Mouse (Mus musculus): ENCODE measurements at regions not wholly inside any gene's neighbourhood (a gene's known extent, or its start where the extent isn't known, plus 50 kb on each side); places are given as distances from the start of the nearest gene placed in this dataset.

DNA sequence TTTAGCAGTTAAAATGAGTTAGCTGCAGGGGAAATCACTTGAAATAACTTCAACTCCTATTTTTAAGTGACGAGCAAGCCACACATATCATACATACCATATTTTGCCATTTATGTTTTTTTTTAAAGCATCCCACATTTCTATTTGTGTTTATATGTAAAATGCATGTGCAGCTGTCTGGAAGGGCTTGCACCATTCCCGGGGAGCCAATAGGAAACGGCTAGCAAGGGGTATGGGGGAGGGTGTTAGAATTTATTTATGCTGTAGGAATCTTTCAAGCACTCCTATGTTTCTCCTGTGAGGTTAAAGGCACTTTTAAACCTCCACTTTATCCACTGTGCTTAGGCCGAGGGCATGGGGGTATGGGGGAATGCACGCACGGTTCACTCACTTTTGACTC is 168.1 kb upstream of the Nectin1 start:
- WGBS, result 83% methylated on average over 6 of the region's 6 CpGs
- Histone ChIP-seq H3K27me3 (ENCODE audit: insufficient read depth, low read length) (no peaks in the 10 kb centered on the region), H3K27ac (no peak overlapping the region), H3K4me2 (ENCODE audit: low read length) (no peak overlapping the region), H3K4me3 (replicated peaks; ENCODE audit: low read depth, low read length) (no peak overlapping the region), H3K9me3 (replicated peaks; ENCODE audit: low read length) (no peaks in the 10 kb centered on the region), H3K36me3 (ENCODE audit: insufficient read depth, low read length) (no peaks in the 10 kb centered on the region), H3K4me1 (replicated peaks; ENCODE audit: insufficient read depth, low read length) (no peaks in the 10 kb centered on the region), H3K9ac (ENCODE audit: low read depth, low read length) (no peak overlapping the region)
- TF ChIP-seq CTCF (IDR thresholded peaks at IDR 0.05; ENCODE audit: low read depth), result no peak
- ATAC-seq (replicated peaks; ENCODE audit: low FRiP score, low read depth) (no peak), DNase-seq (ENCODE audit: low spot score) (no peak)

DNA sequence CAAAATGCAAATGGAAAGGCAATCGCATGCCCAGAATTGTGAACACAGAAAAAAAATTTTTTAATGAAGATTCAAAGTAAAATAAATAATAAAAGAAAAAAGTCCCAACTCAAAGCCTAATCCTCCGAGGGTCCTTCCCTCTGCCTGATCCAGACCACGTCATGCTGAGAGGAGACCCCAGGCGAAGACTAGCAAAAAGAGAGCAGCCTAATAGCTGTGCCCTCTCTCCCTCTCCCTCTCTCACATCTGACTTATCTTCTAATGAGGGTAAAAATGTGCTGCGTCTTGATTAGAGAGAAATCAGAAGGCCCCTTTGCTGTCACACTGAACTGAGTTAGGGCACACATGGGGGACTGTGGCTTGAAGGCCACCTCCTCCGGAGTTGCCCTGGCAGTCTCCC is 163.1 kb upstream of the Nectin1 start:
- H3K36me3 ChIP-seq (ENCODE audit: insufficient read depth, low read length), result no peaks in the 10 kb centered on the region
- H3K27me3 ChIP-seq (ENCODE audit: insufficient read depth, low read length), result no peaks in the 10 kb centered on the region
- no peaks in the 10 kb centered on the region for H3K4me1 ChIP-seq (replicated peaks; ENCODE audit: insufficient read depth, low read length)
- no peak overlapping the region for H3K4me3 ChIP-seq (replicated peaks; ENCODE audit: low read depth, low read length)
- WGBS, result 56% methylated on average over 6 of the region's 6 CpGs
- H3K27ac ChIP-seq, result no peak overlapping the region
- DNase-seq (ENCODE audit: low spot score) (no peak), ATAC-seq (replicated peaks; ENCODE audit: low FRiP score, low read depth) (no peak)
- H3K9ac ChIP-seq (ENCODE audit: low read depth, low read length), result no peak overlapping the region
- TF ChIP-seq CTCF (IDR thresholded peaks at IDR 0.05; ENCODE audit: low read depth), result no peak
- H3K4me2 ChIP-seq (ENCODE audit: low read length), result no peak overlapping the region
- H3K9me3 ChIP-seq (replicated peaks; ENCODE audit: low read length), result no peaks in the 10 kb centered on the region

DNA sequence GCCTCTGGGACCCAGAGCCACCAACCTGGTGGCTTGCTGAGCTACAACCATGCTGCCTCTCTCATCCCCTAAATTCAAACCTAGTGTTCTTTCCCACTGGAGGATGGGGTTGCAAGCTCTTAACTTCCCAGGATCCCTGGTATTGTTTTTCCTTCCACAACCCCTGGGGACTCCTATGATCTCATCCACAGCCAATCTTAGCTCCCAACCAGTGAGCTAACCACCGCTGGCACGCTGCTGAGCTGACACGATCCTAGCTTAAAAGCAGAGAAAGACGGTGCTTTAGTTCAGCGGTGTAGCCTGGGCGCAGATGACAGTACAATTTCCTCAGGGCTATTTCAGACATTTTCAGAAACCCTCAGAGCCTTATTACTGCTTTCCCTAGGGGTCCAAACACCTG is 158.2 kb upstream of the Nectin1 start:
- H3K27ac ChIP-seq, result no peak overlapping the region
- TF ChIP-seq CTCF (IDR thresholded peaks at IDR 0.05; ENCODE audit: low read depth), result no peak
- WGBS, result 70% methylated on average over 6 of the region's 6 CpGs

DNA sequence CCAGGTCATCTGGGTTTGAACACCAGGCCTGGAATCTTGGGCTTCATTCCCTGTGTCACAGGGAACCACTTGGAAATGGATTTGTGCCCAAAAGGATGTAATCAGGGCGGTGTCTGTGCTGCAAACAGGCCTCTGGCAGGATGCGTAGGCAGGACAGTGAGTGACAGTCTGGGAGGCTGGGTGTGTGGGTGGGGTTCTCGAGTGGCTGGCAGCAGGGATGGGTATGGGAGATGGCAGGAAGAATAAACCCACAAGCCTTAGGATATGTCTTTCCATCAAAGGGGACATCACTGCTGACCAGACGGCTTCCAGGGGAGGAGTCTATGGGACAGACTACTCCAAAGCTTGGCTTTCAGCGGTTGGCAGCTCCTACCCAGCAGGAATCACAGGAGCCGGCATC is 150.5 kb upstream of the Nectin1 start:
- 60% methylated on average over 6 of the region's 6 CpGs for WGBS
- no peak for TF ChIP-seq CTCF (IDR thresholded peaks at IDR 0.05; ENCODE audit: low read depth)
- no peak for ATAC-seq (replicated peaks; ENCODE audit: low FRiP score, low read depth)
- H3K9me3 ChIP-seq (replicated peaks; ENCODE audit: low read length), result no peaks in the 10 kb centered on the region
- H3K4me3 ChIP-seq (replicated peaks; ENCODE audit: low read depth, low read length), result no peak overlapping the region
- no peaks in the 10 kb centered on the region for H3K27me3 ChIP-seq (ENCODE audit: insufficient read depth, low read length)
- no peak overlapping the region for H3K4me2 ChIP-seq (ENCODE audit: low read length)
- no peak overlapping the region for H3K9ac ChIP-seq (ENCODE audit: low read depth, low read length)
- no peaks in the 10 kb centered on the region for H3K36me3 ChIP-seq (ENCODE audit: insufficient read depth, low read length)
- no peaks in the 10 kb centered on the region for H3K4me1 ChIP-seq (replicated peaks; ENCODE audit: insufficient read depth, low read length)
- DNase-seq (ENCODE audit: low spot score), result peak; percentile 7
- no peak overlapping the region for H3K27ac ChIP-seq

More for the DNA sequence above, 158.2 kb upstream of the Nectin1 start:
- Histone ChIP-seq H3K4me2 (ENCODE audit: low read length) (no peak overlapping the region), H3K9me3 (replicated peaks; ENCODE audit: low read length) (no peaks in the 10 kb centered on the region), H3K4me3 (replicated peaks; ENCODE audit: low read depth, low read length) (no peak overlapping the region), H3K36me3 (ENCODE audit: insufficient read depth, low read length) (no peaks in the 10 kb centered on the region), H3K9ac (ENCODE audit: low read depth, low read length) (no peak overlapping the region), H3K27me3 (ENCODE audit: insufficient read depth, low read length) (no peaks in the 10 kb centered on the region), H3K4me1 (replicated peaks; ENCODE audit: insufficient read depth, low read length) (no peaks in the 10 kb centered on the region)
- ATAC-seq (replicated peaks; ENCODE audit: low FRiP score, low read depth), result no peak
- no peak for DNase-seq (ENCODE audit: low spot score)

DNA sequence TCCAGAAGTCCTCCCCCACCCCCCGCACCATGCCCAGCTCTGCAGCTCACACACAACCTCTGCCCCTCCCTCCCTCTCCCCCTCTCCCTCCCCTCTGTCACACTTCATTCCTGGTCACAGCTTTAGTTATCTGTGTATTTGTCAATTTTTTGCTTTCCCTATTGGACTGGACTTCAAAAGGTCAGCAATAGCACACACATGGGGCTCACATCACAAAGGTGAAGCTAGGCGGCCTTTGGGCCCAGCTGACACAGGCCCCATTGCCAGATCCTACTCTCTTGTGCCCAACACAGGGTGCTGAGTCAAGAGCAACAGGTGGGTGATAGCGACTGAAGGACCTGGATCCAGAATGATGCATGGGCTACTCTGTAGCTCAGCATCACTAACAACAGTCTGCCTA is 149.0 kb upstream of the Nectin1 start:
- Histone ChIP-seq H3K36me3 (ENCODE audit: insufficient read depth, low read length) (no peaks in the 10 kb centered on the region), H3K9ac (ENCODE audit: low read depth, low read length) (no peak overlapping the region), H3K9me3 (replicated peaks; ENCODE audit: low read length) (no peaks in the 10 kb centered on the region), H3K27me3 (ENCODE audit: insufficient read depth, low read length) (no peaks in the 10 kb centered on the region), H3K27ac (no peak overlapping the region), H3K4me3 (replicated peaks; ENCODE audit: low read depth, low read length) (no peak overlapping the region), H3K4me1 (replicated peaks; ENCODE audit: insufficient read depth, low read length) (no peaks in the 10 kb centered on the region), H3K4me2 (ENCODE audit: low read length) (no peak overlapping the region)
- 84% methylated on average over 3 of the region's 3 CpGs for WGBS
- TF ChIP-seq CTCF (IDR thresholded peaks at IDR 0.05; ENCODE audit: low read depth), result no peak
- ATAC-seq (replicated peaks; ENCODE audit: low FRiP score, low read depth), result no peak
- no peak for DNase-seq (ENCODE audit: low spot score)

DNA sequence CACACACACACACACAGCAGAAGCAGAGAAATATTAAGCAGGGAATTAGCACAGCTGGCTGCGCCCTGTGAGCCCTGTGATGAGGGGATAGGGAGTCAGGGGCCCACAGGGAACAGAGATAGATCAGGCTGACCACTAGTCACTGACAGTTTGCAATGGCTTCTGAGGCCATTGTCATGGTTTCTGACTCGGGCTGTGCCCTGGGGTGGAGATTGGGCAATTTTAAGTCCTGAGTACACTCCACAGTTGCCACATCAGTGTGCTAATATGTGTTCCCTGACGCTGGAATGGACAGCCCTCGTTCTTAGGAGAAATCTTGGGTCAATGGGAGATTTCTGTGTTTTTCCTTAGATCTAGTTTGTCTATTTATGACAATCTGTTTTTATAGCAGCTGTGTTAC is 148.3 kb upstream of the Nectin1 start:
- Histone ChIP-seq H3K36me3 (ENCODE audit: insufficient read depth, low read length) (no peaks in the 10 kb centered on the region), H3K9me3 (replicated peaks; ENCODE audit: low read length) (no peaks in the 10 kb centered on the region), H3K9ac (ENCODE audit: low read depth, low read length) (no peak overlapping the region), H3K4me1 (replicated peaks; ENCODE audit: insufficient read depth, low read length) (no peaks in the 10 kb centered on the region), H3K4me3 (replicated peaks; ENCODE audit: low read depth, low read length) (no peak overlapping the region), H3K27me3 (ENCODE audit: insufficient read depth, low read length) (no peaks in the 10 kb centered on the region), H3K27ac (no peak overlapping the region), H3K4me2 (ENCODE audit: low read length) (no peak overlapping the region)
- DNase-seq (ENCODE audit: low spot score) (no peak), ATAC-seq (replicated peaks; ENCODE audit: low FRiP score, low read depth) (no peak)
- no peak for TF ChIP-seq CTCF (IDR thresholded peaks at IDR 0.05; ENCODE audit: low read depth)
- 73% methylated on average over 4 of the region's 4 CpGs for WGBS

DNA sequence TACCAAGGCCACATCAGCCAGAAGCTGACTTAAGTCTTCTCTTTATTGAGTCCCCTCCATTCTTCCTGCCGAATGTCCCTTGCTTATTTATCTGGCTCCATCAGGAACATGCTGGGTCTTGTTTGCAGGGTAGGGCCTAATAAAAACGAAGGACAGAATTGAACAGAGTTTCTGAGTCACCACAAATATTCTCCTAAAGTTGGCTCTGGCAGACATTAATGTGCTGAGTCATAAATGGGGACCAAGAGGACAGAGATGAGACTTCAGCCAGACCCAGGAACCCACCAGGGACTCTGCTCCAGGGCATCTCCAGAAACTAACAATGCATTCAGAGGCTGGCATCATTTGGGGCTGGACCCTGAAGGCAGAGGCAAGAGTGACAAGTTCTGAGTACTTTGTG is 143.4 kb upstream of the Nectin1 start:
- Histone ChIP-seq H3K4me1 (replicated peaks; ENCODE audit: insufficient read depth, low read length) (no peaks in the 10 kb centered on the region), H3K27me3 (ENCODE audit: insufficient read depth, low read length) (no peaks in the 10 kb centered on the region), H3K27ac (no peak overlapping the region), H3K4me3 (replicated peaks; ENCODE audit: low read depth, low read length) (no peak overlapping the region), H3K9me3 (replicated peaks; ENCODE audit: low read length) (no peaks in the 10 kb centered on the region), H3K4me2 (ENCODE audit: low read length) (no peak overlapping the region), H3K36me3 (ENCODE audit: insufficient read depth, low read length) (no peaks in the 10 kb centered on the region), H3K9ac (ENCODE audit: low read depth, low read length) (no peak overlapping the region)
- ATAC-seq (replicated peaks; ENCODE audit: low FRiP score, low read depth) (no peak), DNase-seq (ENCODE audit: low spot score) (no peak)
- no peak for TF ChIP-seq CTCF (IDR thresholded peaks at IDR 0.05; ENCODE audit: low read depth)
- WGBS, result 64% methylated on average over 2 of the region's 2 CpGs

All from kidney, postnatal 0 days (tissue).